Mouse (Mus musculus): ENCODE measurements at regions not wholly inside any gene's neighbourhood (a gene's known extent, or its start where the extent isn't known, plus 50 kb on each side); places are given as distances from the start of the nearest gene placed in this dataset.

DNA sequence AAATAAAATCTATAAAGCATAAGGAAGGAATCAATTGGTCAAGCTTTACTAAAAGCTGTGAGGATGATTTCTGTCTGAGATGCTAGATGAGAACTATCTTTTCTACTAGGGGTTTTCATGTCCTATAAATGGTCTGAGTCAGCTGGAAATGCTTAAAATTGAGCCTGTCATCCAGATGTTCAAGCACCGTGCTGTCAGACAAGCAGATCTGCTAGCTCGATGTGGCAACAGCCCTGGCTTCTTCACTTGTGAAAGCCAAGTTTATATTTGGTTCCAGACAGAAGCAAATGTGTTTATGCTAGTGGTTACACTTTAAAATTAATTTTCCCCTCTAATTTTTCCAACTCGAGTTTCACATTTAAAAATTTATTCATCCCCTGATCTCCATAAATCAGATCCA, 311.7 kb downstream of the Actr3 start:
- Histone ChIP-seq H3K36me3 (no peaks in the 10 kb centered on the region), H3K4me3 (replicated peaks) (no peak overlapping the region), H3K27me3 (no peaks in the 10 kb centered on the region), H3K9ac (replicated peaks) (no peak overlapping the region), H3K27ac (no peak overlapping the region), H3K4me1 (replicated peaks) (no peaks in the 10 kb centered on the region), H3K4me2 (replicated peaks) (no peak overlapping the region), H3K9me3 (no peaks in the 10 kb centered on the region)
- ATAC-seq = no peak
- WGBS = 84% methylated on average over 3 of the region's 3 CpGs

DNA sequence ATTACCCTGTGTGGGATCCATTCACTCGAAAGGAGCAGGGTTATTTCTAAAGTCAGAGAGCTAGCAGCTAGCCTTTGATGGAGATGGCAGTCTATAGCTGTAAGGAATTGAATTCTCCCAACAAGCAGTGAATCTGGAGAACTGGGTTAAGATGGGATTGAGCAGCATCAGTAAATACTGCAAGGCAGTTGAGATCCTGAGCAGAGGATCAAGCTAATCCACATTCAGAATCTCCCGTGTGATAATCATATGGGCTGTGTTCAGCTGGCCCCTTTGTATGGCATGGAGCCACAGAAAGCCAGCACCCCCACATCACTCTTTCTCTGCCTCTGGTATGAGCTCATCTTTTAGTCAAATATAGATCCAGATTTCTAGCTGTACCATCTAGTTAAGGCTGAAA, 334.9 kb downstream of the Actr3 start:
- Histone ChIP-seq H3K9ac (replicated peaks) (no peak overlapping the region), H3K4me3 (replicated peaks) (no peak overlapping the region), H3K4me1 (replicated peaks) (no peaks in the 10 kb centered on the region), H3K27ac (no peak overlapping the region), H3K36me3 (no peaks in the 10 kb centered on the region), H3K4me2 (replicated peaks) (no peak overlapping the region), H3K27me3 (no peaks in the 10 kb centered on the region), H3K9me3 (no peaks in the 10 kb centered on the region)
- ATAC-seq = no peak
- WGBS = 69% methylated on average over 2 of the region's 2 CpGs

DNA sequence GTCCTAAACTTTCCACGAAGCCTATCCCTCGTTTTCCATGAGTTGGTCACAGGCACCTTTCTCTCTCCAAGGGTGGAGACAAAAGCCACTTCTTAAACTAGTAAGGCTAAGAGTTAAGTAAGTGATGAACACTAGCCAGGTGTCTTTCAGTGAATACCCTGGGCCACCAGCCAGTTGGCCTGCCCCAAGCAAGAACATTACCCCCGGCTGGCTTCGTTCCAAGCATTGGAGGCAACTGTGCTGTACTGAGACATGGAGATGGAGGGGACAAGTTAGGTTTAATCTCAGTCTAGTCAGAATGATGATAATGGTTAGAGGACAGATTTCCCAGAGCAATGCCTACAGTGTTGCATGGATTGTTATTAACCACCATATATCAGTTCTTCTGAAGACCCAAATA, 350.6 kb downstream of the Actr3 start:
- Histone ChIP-seq H3K27me3 (no peaks in the 10 kb centered on the region), H3K36me3 (no peaks in the 10 kb centered on the region), H3K9ac (replicated peaks) (no peak overlapping the region), H3K27ac (no peak overlapping the region), H3K4me1 (replicated peaks) (no peaks in the 10 kb centered on the region), H3K4me2 (replicated peaks) (no peak overlapping the region), H3K9me3 (no peaks in the 10 kb centered on the region), H3K4me3 (replicated peaks) (no peak overlapping the region)
- no peak for ATAC-seq
- WGBS = 83% methylated on average over 4 of the region's 4 CpGs

DNA sequence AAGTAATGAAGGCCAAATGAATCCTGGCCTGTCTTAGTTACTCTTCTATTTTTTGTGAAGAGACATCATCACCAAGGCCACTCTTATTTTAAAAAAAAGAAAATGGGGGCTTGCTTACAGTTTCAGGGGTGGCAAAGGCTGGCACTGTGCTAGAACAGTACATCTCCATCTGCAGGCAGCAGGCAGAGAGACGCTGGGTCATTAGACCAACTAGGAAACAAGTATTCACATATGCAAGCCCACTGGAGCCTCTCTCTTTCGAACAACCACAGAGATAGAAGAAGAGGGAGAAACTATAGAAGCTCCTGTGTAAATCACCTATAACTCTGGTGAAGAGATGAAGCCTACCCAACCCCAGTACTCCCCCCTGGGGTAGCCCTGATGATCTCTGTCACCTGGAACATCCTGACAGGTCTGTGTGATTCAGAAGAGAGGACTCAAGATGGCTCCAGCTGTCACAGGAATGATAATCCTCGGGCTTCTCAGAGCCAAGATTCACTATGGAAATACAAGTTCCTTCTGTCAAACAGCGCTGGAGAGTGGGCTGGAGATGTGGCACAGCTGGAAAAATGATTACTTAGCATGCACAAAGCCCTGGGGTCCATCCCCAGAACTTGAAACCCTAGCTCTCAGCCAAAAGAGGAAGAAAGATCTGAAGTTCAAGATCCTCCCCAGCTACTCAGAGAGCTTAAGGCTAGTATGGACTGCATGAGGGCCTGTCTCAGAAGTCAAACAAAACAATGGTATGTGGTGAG, 395.8 kb downstream of the Actr3 start:
- no peaks in the 10 kb centered on the region; the same call in 1 of the 2 replicates for H3K9me3 ChIP-seq
- no peaks in the 10 kb centered on the region for H3K27me3 ChIP-seq
- H3K9ac ChIP-seq (replicated peaks) = no peak overlapping the region
- H3K4me1 ChIP-seq (replicated peaks) = no peaks in the 10 kb centered on the region
- no peak for ATAC-seq
- H3K36me3 ChIP-seq = no peaks in the 10 kb centered on the region
- 69% methylated on average over 4 of the region's 4 CpGs for WGBS
- no peak overlapping the region for H3K27ac ChIP-seq
- no peak overlapping the region for H3K4me3 ChIP-seq (replicated peaks)
- H3K4me2 ChIP-seq (replicated peaks) = no peak overlapping the region

DNA sequence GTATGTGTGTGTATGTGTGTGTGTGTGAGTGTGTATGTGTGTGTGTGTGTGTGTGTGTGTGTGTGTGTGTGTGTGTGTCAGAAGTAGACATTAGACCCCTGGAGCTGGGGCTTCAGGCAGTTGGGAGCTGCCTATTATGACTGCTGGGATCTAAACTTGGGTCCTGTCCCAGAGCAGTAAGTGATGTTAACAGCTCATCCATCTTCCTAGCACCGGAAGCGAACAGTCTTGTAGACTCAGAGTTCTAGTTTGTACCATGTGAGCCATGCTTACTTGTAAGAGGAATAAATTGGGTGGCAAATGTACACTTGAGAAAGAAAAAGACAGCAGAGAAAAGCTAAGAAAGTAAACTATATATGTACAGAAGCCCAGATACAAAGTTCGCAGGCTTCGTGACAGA, 422.2 kb downstream of the Actr3 start:
- Histone ChIP-seq H3K27ac (no peak overlapping the region), H3K4me1 (replicated peaks) (no peaks in the 10 kb centered on the region), H3K4me2 (replicated peaks) (no peak overlapping the region), H3K36me3 (no peaks in the 10 kb centered on the region), H3K9me3 (no peaks in the 10 kb centered on the region), H3K27me3 (no peaks in the 10 kb centered on the region), H3K4me3 (replicated peaks) (no peak overlapping the region), H3K9ac (replicated peaks) (no peak overlapping the region)
- WGBS = 96% methylated on average over 4 of the region's 4 CpGs
- ATAC-seq = no peak

DNA sequence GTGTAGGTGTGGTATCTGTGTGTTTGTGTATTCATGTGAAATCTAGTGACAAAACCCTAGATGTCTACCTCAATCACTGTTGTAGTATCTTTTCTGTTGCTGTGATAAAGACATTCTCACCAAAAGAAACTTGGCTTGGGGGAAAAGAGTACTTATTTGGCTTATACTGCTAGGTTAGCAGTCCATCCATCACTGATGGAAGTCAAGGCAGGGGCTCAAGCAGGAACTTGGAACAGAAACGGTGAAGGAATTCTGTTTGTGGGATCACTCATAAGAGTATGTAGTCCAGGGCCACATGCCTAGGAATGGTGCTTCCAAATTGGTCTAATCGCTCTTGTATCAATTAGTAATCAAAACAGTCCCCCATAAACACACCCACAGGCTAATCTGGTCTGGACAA, 423.6 kb downstream of the Actr3 start:
- Histone ChIP-seq H3K9ac (replicated peaks) (no peak overlapping the region), H3K9me3 (no peaks in the 10 kb centered on the region), H3K27me3 (no peaks in the 10 kb centered on the region), H3K4me1 (replicated peaks) (no peaks in the 10 kb centered on the region), H3K27ac (no peak overlapping the region), H3K4me2 (replicated peaks) (no peak overlapping the region), H3K4me3 (replicated peaks) (no peak overlapping the region), H3K36me3 (no peaks in the 10 kb centered on the region)
- 79% methylated on average over 2 of the region's 2 CpGs for WGBS
- ATAC-seq = no peak

DNA sequence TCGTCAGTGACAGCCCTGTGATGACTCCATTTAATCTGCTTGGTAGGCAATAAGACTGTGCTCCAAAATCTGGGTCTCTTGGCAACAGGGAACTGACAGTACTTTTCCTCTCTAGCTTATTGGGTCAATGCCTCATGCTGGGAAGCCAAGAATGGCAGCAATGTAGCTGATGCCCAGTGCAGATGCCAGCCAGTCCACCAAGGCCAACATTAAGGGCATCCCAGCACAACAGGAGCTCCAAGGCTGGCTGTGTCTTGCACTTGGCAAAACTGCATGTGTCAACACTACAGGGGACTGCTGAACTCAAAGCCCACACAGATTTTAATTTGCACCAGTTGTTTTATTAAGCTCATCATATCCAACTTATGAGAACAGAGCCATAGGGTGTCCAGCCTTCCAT, 437.9 kb downstream of the Actr3 start:
- Histone ChIP-seq H3K27me3 (no peaks in the 10 kb centered on the region), H3K27ac (no peak overlapping the region), H3K36me3 (no peaks in the 10 kb centered on the region), H3K9ac (replicated peaks) (no peak overlapping the region), H3K4me3 (replicated peaks) (no peak overlapping the region), H3K9me3 (no peaks in the 10 kb centered on the region), H3K4me1 (replicated peaks) (no peaks in the 10 kb centered on the region), H3K4me2 (replicated peaks) (no peak overlapping the region)
- no peak for ATAC-seq
- WGBS = 57% methylated on average over 1 of the region's 1 CpGs

DNA sequence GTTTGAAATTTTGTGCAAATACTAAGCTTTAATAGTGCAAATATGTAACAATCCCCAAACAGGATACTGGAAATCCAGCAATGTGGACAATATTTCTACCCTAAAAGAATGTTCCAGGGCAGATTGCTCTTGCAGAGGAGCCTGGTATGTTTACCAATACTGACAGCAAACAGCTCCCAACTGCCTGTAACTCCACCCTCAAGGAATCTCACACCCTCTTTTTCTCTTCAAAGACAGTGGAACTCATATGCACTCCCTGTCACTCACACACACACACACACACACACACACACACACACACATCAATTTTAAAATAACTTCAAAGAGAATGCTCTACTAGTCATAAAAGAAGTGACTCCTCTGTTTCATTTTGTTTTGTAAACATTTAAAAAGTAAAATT, 484.7 kb downstream of the Actr3 start:
- no peak overlapping the region for H3K4me3 ChIP-seq (replicated peaks)
- H3K27me3 ChIP-seq = no peaks in the 10 kb centered on the region
- no peak overlapping the region for H3K27ac ChIP-seq
- no peak overlapping the region for H3K9ac ChIP-seq (replicated peaks)
- H3K4me2 ChIP-seq (replicated peaks) = no peak overlapping the region
- H3K36me3 ChIP-seq = no peaks in the 10 kb centered on the region
- ATAC-seq = no peak
- no peaks in the 10 kb centered on the region for H3K9me3 ChIP-seq
- H3K4me1 ChIP-seq (replicated peaks) = no peaks in the 10 kb centered on the region

DNA sequence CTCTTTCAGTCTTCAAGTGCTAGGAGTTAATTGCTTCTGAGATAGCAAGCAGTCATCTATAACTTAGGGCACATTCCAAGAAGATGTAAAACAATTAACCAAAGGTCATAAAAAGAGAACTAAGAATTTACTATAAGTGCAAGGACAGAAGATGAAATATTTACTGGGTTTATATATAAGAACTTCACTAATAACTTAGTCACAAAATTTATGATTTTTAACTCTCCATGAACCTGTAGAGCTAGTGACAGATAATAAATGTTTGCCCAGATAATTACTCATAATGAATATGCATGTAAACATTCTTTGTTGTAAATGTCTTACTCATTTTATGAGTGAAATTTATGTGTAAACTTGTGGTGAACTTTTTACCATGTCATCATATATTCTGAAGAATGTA, 531.2 kb downstream of the Actr3 start:
- Histone ChIP-seq H3K27me3 (no peaks in the 10 kb centered on the region), H3K4me2 (replicated peaks) (no peak overlapping the region), H3K4me3 (replicated peaks) (no peak overlapping the region), H3K4me1 (replicated peaks) (no peaks in the 10 kb centered on the region), H3K27ac (no peak overlapping the region), H3K9me3 (no peaks in the 10 kb centered on the region), H3K36me3 (no peaks in the 10 kb centered on the region), H3K9ac (replicated peaks) (no peak overlapping the region)
- no peak for ATAC-seq

DNA sequence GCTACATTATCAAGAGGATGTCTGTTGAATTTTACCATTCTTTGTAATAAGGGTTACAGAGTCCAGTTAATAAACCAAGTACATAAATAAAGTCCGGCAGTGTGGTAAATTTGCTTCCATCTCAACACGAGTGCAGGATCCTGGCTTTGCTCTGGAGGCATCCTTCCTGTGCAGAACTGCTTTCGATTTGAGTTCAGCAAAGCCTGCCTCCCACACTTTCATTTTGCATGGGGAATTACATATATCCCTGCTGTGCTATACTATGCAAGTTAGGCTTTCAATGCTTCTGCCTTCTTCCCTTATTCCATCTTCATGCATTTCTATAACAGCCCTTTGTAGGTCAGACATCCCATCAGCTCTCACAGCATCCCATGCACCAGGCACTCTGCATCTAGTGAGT, 564.4 kb downstream of the Actr3 start:
- WGBS = 89% methylated on average over 3 of the region's 3 CpGs
- ATAC-seq = no peak
- no peaks in the 10 kb centered on the region for H3K36me3 ChIP-seq

DNA sequence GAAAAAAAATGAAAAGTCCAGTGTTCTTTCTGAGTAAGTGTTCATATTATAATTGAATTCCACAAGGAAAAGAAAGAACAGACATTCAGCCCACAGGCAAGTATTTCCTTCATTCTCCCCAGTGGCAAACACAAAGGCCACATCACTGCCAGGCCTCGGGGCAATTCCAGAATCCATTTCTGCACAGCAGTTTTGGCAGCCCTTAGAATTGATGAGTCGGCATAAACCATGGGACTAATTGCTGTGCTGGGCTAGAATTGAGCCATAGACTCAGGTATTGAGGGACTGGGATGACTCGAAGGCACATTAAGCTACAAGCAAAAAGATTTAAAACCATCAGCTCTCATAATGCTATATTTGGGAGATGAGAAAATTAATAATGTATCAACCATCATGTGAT, 569.3 kb downstream of the Actr3 start:
- Histone ChIP-seq H3K4me1 (replicated peaks) (no peaks in the 10 kb centered on the region), H3K36me3 (no peaks in the 10 kb centered on the region), H3K4me2 (replicated peaks) (no peak overlapping the region), H3K9me3 (no peaks in the 10 kb centered on the region), H3K27me3 (no peaks in the 10 kb centered on the region), H3K9ac (replicated peaks) (no peak overlapping the region), H3K27ac (no peak overlapping the region), H3K4me3 (replicated peaks) (no peak overlapping the region)
- no peak for ATAC-seq
- 66% methylated on average over 3 of the region's 3 CpGs for WGBS

More for the DNA sequence above, 564.4 kb downstream of the Actr3 start:
- Histone ChIP-seq H3K4me3 (replicated peaks) (no peak overlapping the region), H3K9me3 (no peaks in the 10 kb centered on the region), H3K27me3 (no peaks in the 10 kb centered on the region), H3K4me1 (replicated peaks) (no peaks in the 10 kb centered on the region), H3K4me2 (replicated peaks) (no peak overlapping the region), H3K27ac (no peak overlapping the region), H3K9ac (replicated peaks) (no peak overlapping the region)

DNA sequence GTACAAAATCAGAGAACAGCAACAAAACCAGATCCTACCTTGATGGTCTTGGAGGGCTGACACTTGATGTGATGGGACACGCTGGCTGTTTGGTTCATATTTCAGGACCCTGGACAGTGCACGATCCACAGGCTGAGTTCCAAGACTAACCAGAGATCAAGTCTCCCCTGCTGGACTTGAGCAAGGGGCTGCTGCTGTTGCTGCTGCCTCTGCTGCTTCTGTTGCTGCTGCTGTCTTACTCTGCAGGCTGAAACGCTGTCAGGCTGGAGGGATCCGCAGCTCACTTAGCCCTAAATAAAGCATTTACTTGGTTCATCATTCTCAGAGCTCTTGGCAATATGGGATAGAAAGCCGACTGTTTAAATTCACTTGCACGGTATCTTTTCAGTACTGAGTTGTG, 589.8 kb downstream of the Actr3 start:
- ATAC-seq = no peak
- H3K4me2 ChIP-seq (replicated peaks) = no peak overlapping the region
- no peak overlapping the region for H3K27ac ChIP-seq
- 61% methylated on average over 6 of the region's 6 CpGs for WGBS
- H3K9me3 ChIP-seq = no peaks in the 10 kb centered on the region
- no peak overlapping the region for H3K9ac ChIP-seq (replicated peaks)
- no peaks in the 10 kb centered on the region for H3K27me3 ChIP-seq
- no peak overlapping the region for H3K4me3 ChIP-seq (replicated peaks)
- H3K4me1 ChIP-seq (replicated peaks) = no peaks in the 10 kb centered on the region
- H3K36me3 ChIP-seq = no peaks in the 10 kb centered on the region

DNA sequence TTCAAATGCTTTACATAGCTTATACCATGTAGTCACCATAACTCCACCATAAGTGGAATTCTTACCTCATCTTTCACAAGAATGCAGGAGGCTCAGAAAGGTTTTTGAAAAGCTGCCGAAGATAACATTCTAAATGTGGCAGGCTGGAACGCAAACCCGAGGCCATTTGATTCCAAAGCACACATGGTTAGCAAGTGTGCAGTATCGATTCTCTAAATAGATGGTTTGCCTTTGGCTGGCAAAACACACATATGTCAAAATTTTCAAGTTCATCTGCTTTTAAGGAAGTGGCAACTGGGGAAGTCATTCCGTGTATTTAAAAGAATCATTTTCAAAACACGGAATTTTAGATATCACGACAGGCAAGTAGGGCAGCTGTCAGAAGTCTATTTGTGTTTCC, 609.8 kb downstream of the Actr3 start:
- H3K4me1 ChIP-seq (replicated peaks) = no peaks in the 10 kb centered on the region
- no peak for ATAC-seq
- no peak overlapping the region for H3K27ac ChIP-seq
- H3K4me3 ChIP-seq (replicated peaks) = no peak overlapping the region
- no peaks in the 10 kb centered on the region for H3K27me3 ChIP-seq
- WGBS = 95% methylated on average over 7 of the region's 7 CpGs
- H3K9me3 ChIP-seq = no peaks in the 10 kb centered on the region
- H3K9ac ChIP-seq (replicated peaks) = no peak overlapping the region
- H3K36me3 ChIP-seq = no peaks in the 10 kb centered on the region
- H3K4me2 ChIP-seq (replicated peaks) = no peak overlapping the region

Measured in midbrain, embryonic 13.5 days (tissue).